Mouse (Mus musculus) WW6 (cell line): Measurements from ENCODE around the gene Tet3.

Source experiments
- DNase-seq: peaks from one replicate; pipeline ENCODE4 v3.0.0-alpha.2; 2013; ENCODE audit warnings: low read depth, low spot score

The Tet3 gene

DNA sequence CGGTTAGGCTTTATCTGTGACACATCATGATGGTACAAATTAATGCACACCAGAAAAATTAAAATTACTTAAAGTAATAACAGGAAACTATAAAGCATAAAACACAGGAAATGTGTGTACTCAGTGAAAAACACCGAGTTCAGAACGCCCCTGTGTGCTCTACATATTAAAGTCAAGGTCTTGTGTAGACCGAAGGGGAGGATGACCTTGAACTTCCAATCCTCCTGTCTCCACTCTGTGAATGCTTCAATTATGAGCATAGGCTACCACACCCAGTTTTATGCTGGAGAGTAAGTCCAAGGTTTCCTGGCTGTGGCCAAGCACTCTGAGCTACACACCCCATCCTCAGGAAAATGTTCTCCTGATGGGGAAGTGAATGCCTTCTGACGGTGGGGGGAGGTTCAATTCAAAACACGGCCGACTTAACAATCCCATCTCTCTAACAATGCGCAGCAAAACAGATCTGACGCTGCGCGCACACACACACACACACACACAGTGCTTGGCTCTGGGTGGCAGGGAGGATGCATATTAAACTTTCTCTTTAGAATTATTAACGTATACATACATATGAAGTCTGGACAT, 43.4 kb downstream of the Tet3 start:
- no peak for DNase-seq

DNA sequence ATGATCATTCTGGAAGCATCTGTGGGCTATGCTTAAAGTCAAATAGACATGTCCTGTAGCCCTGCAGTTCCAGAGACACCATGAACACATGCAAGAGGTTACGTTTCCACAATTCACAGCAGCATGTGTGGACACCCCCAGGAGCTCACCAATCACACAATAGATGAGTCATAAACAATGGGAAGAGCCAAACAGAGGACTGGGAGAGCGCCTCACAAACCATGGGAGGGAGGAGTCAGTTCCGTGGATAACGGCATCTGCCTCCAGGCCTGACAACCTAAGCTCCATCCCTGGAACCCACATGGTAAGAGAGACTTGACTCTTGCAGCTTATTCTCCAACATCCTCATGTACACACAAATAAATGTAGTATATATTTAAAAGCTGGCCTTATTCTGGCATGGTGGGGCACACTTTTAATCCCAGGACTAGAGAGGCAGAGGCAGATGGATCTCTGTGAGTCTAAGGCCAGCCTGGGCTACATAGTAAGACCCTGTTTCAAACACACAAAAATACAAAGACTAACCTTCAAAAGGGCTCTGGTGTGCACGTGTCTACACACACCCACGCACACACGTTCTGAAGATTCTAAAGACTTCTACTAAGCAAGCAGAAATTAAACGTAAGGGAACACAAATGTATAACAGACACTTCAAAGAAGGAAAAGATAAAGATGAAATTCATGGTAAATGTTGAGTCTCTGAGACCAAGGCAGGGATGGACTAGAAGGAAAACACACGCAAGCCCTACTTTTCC, 44.1 kb downstream of the Tet3 start:
- DNase-seq, result no peak

DNA sequence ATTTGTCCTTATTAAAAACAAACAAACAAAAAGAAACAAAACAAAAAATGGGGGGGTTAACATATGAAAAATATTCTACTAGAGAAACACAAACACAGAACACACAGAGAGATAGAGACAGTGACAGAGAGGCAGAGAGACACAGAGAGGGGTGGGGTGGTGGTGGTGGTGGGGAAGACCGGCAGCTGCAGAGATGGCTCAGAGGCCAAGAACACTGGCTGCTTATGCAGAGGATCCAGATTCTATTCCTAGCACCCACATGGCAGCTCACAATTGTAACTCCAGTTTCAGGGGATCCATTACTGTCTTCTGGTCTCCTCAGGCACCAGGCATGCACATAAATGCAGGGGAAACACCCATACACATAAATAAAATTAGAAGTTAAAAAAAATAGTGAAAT, 45.2 kb downstream of the Tet3 start:
- DNase-seq, result no peak

DNA sequence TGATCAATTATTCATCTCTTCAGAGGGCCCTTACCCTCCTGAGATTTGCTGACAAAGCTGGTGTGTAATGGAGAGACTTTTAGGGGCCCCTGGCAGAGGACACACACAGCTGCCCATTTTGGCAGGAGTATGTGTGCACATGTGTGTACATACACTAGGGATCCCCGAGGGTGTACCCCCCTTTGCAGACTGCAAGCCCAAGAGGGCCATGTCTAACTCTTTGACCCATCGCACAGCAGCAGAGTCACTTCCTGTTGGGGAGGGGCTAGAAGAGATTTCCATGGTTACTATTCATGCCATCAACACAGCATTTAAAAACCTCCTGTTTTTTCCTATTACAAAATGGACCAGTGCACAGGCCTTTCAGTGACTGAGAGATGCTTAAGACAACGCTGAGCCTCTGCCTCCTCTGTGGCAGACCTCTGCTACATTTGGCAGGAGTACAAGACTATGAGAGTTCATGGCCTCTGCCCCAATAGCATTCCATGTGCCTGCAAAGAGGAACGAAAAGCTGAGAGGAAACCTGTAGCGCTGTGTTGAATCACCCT, 46.0 kb downstream of the Tet3 start:
- no peak for DNase-seq

DNA sequence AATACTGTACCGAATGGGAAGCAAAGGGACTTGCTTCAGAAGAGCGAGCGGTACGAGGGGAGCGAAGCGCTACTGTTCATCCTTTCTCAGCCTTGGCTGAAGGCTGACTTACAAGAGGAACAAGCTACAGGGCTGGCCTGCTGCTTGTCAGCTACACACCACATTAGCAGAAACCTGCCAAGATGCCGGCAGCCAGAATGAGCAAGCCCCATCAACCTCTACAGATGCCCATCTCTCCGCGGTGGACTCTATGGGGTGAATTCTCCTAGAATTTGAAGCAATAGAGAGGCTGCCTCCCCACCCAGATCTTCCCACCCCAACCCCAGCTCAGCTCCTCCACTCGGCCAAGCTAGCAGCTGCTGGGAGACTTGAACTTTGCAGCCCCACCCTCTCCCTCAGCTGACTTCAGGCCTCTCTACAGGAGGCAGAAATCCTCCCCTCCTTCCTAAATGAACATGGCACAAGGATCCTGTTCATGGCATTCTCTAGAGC, 46.5 kb downstream of the Tet3 start:
- no peak for DNase-seq

DNA sequence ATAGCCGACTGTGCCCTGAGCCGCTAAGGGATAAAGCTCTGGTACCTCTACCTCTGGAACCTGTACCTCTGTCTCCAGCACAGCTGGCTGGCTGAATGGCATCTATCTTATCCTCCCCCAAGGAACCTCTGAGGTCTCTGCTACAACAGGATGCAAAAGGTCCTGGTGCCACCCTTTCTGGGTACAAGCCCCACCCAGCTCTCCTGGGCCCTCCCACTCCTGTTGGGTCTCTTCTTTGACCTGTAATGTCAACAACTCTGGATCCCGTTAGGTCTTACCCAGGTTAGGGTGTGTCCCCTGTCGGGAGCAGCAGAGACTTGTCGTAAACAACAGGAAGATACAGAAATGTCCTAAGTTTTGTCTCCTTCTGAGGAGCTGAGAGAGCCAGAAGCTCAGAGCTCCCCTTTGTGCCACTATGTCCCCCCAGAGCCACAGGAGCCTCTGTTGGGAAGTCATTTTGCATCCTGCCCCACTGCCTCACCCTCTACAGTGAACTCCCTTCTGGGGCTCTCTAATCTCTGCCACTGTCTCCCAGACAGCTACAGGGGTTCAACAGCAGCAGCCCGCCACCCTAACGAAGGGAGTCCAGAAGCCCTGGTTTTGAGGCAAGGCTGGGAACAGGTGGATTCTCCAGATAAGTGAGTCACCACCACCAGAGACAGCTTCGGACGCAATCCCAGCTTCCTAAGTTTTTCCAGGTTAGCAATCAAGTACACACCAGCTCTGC, 47.1 kb downstream of the Tet3 start:
- DNase-seq, result no peak

DNA sequence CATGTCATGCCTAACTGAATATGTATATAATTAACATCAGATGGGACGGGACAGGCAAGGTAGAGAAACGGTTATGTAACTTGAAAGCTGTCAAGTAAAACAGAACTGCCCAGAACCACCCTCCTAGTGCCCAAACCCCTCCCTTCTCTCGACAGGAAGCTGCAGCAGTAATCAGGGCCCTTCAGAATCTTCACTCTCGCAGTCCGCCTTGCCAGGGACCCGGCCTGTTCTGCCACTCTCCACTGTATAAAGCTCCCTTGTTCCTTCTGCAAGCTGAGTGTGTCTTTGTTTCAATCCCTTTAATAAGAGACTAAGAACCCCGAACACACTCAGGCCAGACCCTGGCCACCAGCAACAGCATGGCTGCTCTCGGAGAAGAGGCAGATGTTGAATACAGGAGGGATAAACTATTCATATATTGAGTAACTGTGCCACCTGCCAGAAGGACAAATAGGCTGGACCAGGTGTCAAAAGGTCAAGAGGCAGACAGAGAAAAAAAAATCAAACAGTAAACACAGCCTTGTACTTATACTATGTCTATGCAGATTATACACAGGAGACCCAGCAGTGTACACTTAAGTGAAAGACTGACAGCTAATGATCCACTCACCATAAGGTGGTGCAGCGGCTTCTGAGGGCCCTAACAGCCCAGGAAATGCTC, 48.7 kb downstream of the Tet3 start:
- no peak for DNase-seq

DNA sequence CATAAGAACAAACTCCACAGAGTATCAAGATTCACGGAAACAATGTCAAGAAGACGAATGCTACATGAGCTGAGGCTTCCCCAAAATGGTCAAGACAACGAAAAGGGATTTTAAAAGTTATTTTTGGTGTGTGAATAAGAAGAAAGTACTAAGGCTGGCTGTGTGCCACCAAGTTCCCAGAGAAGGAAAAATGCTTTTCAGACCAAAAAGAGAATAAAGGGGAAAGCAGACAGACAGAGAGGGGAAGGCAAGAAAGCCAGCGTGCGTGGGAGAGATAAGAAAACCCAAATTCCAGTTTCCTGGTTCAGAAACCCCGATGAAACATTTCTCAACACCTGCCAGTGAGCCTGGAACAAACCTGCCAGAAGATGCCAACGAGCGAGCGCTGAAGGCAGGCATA, 50.4 kb downstream of the Tet3 start:
- DNase-seq, result no peak

DNA sequence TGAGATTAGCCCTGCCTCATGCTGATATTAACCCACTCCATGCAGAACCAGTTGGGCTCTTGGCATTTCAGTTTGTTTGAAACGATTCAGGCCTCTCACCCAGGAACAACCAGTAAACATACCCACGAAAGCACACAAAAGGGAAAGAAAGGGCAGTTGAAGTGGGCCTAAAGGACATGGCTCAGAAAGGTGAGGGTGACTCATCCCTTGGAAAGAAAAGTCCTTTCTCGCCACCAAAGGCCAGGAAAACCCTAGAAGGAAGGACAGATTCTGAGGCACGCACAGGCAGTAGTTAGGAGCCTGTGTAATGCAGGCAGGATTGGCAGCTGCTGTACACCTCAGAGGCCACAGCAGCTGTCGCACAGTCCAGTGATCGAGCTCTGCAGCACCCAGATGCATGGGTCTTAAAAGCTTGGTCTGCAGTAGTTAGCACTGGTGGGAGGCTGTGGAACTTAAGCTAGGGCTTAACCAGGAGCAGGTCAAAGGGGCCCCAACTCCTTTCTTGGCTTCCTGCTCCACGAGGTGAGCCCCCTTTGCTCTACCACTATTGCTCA, 53.3 kb downstream of the Tet3 start:
- DNase-seq, result no peak

DNA sequence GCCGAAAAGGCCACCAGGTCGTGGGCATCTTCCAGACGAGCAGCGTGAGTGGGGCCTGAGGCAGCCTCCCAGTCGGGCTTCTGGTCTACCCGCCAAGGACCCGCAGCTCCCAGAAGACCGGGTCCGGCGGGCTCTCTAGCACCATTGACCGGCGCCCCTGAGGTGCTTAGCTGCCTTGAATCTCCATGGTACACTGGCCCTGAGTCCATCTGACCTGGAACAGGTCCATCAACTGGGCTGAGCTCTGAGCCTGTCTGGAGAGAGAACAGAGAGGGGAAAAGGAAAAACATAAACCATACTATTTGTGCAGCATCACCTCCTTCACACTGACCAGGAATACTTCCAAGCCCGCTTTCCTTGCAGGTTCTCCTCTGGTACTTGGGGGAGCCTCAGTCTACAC, 54.3 kb downstream of the Tet3 start:
- DNase-seq, result no peak

DNA sequence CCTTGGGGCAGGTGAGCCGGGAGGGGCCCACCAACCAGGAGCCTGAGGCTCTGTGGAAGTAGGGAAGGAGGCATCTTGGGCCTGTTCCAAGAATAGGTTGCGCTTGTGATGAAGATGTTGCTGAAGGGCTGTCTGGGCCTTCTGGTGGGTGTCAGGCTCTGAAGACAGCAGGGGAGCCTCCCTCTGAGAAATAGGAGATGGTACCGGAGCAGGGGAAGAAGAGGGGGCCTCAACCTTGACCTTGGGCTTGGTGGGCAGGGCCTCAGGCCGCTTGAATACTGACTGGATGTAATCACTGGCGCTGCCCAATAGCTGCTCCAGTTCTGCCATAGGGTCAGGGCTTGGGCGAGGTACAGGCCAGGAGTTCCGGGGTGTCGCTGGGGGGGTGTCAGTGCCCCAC, 55.4 kb downstream of the Tet3 start:
- no peak for DNase-seq

DNA sequence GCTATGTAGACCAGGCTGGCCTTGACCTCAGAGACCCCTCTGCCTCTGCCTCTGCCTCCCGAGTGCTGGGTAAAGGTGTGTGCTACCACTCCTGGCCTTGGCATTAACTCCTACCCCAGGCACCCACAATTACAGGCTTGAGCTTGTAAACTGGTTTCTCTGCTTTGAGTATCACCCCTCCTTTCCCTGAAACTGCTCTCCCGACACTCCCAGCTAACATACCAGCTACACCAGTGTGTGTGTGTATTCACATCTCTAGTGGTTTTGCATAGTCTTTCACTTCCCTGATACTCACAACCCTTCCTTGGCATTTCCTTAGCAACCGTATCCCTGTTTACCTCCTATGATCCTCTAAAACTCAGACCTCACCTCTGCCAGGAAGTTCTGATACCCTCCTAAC, 59.1 kb downstream of the Tet3 start:
- DNase-seq, result no peak

DNA sequence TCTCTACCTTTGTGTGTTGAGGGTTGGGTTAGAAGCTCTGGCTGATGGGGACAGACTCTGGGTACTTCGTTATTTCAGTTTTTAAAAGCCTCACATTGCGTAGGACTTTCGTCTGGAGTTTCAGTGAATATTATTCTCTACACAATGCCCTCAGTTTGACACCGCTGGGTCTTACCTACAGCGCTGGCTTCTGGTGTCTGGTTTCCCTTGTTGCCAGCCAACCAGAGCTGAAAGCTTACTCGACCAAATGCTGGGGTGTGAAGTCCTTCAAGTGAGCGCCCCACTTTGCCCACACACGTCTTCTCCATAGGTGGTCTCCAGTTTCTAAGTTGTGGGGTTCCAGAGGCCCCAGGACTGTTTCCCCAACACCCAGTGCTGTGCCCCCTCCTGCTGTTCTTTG, 61.2 kb downstream of the Tet3 start:
- no peak for DNase-seq

DNA sequence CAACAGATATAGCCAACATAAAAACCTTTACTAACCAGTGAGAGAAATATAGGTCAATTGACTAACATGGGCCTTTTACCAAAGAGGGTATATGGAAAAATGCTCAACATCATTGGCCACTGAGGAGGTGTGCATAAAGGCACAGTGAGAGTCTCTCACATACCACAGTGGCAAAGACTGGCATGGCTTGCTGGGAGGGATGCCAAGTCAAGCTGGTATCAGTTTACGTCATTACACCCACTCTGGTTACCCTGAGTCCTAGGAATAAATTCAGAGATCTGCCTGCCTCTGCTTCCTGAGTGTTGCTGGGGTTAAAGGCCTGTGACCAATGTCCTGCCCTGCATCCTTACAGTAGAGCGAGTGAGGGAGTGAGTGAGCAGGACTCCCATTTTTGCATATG, 62.2 kb downstream of the Tet3 start:
- no peak for DNase-seq

DNA sequence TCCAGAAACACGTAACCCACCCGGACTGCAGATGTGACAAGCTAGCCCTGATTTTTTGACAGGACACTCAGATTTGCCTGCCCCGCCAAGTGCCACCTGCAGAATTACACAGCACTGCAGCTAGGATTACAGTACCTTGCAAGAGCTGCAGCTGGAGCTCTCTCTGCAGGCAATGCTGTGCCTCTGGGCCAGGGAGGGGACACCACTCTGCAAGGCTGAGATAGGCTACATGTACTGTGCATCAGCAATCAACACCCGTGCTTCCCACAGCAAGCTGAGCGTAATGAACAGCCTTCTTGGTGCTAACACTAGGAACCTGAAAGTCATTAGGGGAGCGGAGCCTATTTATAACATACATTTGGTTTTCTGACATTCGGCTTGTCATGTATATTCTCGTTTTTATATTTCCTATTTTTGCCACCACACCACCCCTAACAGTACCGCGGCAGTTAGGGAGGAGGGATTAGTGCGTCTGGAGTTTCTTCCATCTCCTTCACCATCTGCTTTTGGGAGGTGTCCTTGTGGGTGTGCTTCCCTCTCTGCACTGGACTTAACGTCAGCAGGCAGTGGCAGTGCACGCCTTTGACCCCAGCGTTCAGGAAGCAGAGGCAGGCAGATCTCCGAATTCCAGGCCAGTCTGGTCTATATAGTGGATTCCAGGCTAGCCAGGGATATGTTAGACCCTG, 63.2 kb downstream of the Tet3 start:
- no peak for DNase-seq

DNA sequence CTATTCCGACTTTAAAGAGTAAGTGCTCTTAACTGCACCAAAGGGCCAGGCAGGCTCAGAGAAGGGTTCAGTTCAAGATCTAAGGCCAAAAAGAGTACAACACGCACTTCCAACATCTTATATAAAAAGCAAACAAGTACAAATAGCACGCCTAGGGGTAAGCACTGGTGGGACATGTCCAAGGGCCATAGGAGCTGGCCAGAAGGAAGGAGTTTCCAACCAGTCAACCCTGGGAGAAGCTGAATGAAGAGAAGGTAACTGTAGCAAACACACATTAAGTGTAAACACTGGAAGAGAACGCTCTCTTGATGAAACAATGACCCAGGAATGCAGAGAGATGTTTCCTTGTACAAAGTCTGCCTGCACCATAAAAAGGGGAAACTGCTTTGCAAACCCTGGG, 64.8 kb downstream of the Tet3 start:
- DNase-seq, result no peak

DNA sequence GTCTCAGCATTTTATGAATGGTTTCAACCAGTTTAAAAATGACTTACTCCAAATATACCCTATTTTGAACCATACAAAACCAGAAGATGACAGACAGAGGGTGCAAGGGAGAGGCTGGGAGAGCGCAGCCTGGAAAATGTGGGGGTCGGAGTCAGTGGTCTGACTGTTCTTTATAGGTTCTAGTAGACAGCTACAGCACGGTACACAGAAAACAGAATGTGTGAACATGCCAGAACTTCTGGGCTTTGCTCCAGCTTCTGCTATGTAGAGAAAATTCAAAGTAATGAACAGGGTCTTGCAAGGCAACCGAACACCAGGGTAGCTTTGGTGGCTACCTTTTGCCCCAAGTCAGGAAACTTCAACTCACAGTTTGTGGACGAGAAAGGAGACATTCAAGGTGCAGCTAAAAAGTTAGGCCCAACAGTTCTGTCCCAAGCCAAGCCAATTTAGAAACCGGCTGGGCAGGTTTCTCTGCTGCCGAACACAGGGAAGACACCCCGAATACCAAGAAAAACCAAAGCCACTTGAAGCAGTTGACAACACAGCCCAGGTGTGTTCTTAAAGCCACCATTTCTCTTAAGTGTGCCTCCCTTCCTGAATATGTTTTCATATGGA, 66.6 kb downstream of the Tet3 start:
- no peak for DNase-seq

DNA sequence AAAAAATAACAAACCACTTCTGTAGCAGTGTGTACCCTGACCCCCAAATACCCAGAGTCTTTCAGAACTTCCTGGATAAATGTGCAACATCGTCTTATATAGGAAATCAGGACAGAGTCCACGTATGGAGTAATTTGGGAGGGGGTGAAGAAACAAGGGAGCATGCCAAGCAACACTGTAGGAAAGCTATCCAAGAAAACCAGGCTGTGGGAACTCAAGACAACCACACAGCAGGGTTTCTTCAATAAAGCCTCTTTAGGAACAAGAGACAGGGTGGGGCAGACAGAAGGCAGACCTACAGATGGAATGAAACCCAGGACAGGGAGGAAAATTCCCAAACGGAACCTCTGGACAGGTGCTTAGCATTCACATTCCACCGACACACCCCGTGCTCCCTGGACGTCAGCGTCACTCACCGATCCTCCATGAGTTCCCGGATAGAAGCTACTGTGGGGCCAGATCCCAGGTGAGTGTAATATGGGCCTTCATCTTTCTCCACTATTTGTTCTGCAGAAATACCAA, 73.3 kb downstream of the Tet3 start:
- DNase-seq, result no peak

DNA sequence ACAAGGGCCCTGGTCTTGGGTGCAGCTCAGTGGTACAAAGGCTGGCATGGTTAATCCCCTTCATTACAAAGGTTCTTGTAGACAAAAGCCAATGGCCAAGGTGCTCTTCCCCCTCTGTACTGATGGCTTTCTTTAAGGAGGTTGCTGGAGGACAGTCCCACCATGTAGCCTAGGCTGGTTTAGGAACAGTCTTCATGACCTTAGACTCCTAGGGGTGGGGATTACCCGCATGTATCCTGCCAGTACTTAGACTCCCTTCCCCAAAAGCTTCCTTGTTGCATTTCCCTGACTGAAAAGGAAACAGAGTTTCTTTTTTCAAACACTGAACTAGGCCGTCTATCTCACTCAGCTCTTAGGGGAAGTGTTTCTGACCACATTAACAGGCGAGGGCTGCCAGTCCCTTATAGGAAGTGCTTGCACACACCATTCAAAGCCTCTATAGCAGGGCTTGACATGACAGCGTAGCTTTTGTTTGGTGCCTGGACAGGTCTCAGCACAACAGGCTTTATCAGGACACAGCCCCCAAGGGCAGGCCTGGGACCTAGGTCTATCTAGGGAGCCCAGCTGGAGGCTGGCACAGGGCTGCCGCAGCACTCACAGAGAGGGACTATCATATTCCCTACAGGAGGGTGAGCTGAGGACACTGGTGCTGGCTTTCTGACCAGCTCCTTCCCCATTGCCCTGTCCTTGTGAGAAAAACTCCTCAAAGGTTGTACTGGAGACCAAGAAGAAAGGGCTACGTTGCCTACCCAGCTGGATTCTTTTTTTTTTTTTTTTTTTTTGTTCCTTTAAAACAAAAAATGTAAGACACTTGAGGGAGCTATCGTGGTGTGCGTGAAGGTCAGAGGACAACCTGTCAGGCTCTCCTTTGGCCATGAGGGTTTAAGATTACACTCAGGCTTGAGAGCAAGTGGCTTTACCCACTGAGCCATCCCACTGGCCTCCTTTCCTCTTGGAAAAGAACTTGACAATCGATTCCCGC, 77.1 kb downstream of the Tet3 start:
- DNase-seq, result no peak
